Comparison of ENCODE assay signal across 23 mouse cellular contexts in genomic region chr5:37506880-37507519, GRCm38 (mm10).
DNase-seq lines count a peak whose midpoint lies in the region; ATAC-seq and TF ChIP-seq lines count a peak whose summit lies in the region.
"Had no signal": no experiment of that assay in that cellular context is flagged by ENCODE, and none has a peak within 500 bp of the region (broad histone marks: within the 10 kb centered on the region; RNA-seq: fewer than 3 reads in every experiment).

No protein-coding gene starts in this region.

- 45% methylated on average over 12 of the region's 12 CpGs for WGBS in neural tube, embryonic 13.5 days
- WGBS in neural tube, embryonic 15.5 days, result 46% methylated on average over 12 of the region's 12 CpGs
- WGBS in midbrain, postnatal 0 days, result 48% methylated on average over 12 of the region's 12 CpGs
- WGBS in stomach, postnatal 0 days, result 35% methylated on average over 12 of the region's 12 CpGs

- intact Hi-C loops in heart, postnatal 10 days (cut with DNase I), result no loop called here

- DNase-seq in heart, adult 11 months, result peak; percentile 45
- no peak for DNase-seq in heart, postnatal 10 days
- DNase-seq in midbrain, postnatal 0 days (ENCODE audit: low spot score), result peak; percentile 26
- peak; percentile 52 for DNase-seq in stomach, postnatal 0 days (ENCODE audit: low spot score)
- no peak for DNase-seq in spleen, postnatal 36 days (ENCODE audit: low spot score in 2 of 2)
- DNase-seq in natural killer cell, adult 2 months (ENCODE audit: low spot score in 2 of 2), result no peak
- DNase-seq: adrenal gland, postnatal 14 days; cerebellum, adult 11 months; cerebellum, postnatal 14 days; kidney, postnatal 10 days; layer of hippocampus, postnatal 36 days; thymus, postnatal 4 days had no signal

- peak; percentile 46 for TF ChIP-seq CTCF in midbrain, postnatal 0 days (IDR thresholded peaks at IDR 0.05)
- peak; percentile 54 for TF ChIP-seq CTCF in stomach, postnatal 0 days (IDR thresholded peaks at IDR 0.05; ENCODE audit: low read depth)

- H3K4me2 ChIP-seq in neural tube, embryonic 13.5 days, result no peak overlapping the region
- no peak overlapping the region for H3K4me2 ChIP-seq in neural tube, embryonic 15.5 days
- no peak overlapping the region for H3K4me2 ChIP-seq in midbrain, postnatal 0 days (ENCODE audit: low read depth, low read length, poor library complexity, severe bottlenecking)
- no peak overlapping the region for H3K4me2 ChIP-seq in stomach, postnatal 0 days (replicated peaks; ENCODE audit: low read depth)
- H3K4me2 ChIP-seq: embryonic facial prominence, embryonic 13.5 days; heart, embryonic 12.5 days; lung, embryonic 15.5 days; midbrain, embryonic 12.5 days had no signal

- peak overlapping the region; percentile 46; the same call in 1 of the 2 replicates for H3K27ac ChIP-seq in neural tube, embryonic 13.5 days (replicated peaks)
- no peak overlapping the region for H3K27ac ChIP-seq in neural tube, embryonic 15.5 days (replicated peaks)
- H3K27ac ChIP-seq in midbrain, postnatal 0 days (ENCODE audit: low read depth, low read length), result no peak overlapping the region
- peak overlapping the region; percentile 74 for H3K27ac ChIP-seq in stomach, postnatal 0 days (replicated peaks)
- H3K27ac ChIP-seq: embryonic facial prominence, embryonic 13.5 days; layer of hippocampus, adult 2 months; liver, embryonic 14.5 days; lung, embryonic 15.5 days; macrophage; midbrain, embryonic 12.5 days had no signal

- H3K27me3 ChIP-seq in neural tube, embryonic 13.5 days, result no peaks in the 10 kb centered on the region
- H3K27me3 ChIP-seq in neural tube, embryonic 15.5 days (replicated peaks), result no peaks in the 10 kb centered on the region
- H3K27me3 ChIP-seq in midbrain, postnatal 0 days (ENCODE audit: insufficient read depth, low read length), result no peaks in the 10 kb centered on the region
- no peaks in the 10 kb centered on the region for H3K27me3 ChIP-seq in stomach, postnatal 0 days (ENCODE audit: control insufficient read depth, insufficient read depth, low read length)
- H3K27me3 ChIP-seq: embryonic facial prominence, embryonic 13.5 days; heart, embryonic 12.5 days; lung, embryonic 15.5 days; midbrain, embryonic 12.5 days had no signal

- no peak overlapping the region for H3K4me3 ChIP-seq in neural tube, embryonic 13.5 days
- H3K4me3 ChIP-seq in neural tube, embryonic 15.5 days (replicated peaks), result no peak overlapping the region
- no peak overlapping the region for H3K4me3 ChIP-seq in midbrain, postnatal 0 days (ENCODE audit: low read depth, low read length)
- no peak overlapping the region for H3K4me3 ChIP-seq in stomach, postnatal 0 days (ENCODE audit: low read depth, low read length)
- H3K4me3 ChIP-seq: embryonic facial prominence, embryonic 13.5 days; heart, embryonic 12.5 days; layer of hippocampus, adult 2 months; lung, embryonic 15.5 days; midbrain, embryonic 12.5 days had no signal

- no peak for TF ChIP-seq EP300 in stomach, postnatal 0 days (optimal IDR thresholded peaks at IDR 0.05)

- ATAC-seq in neural tube, embryonic 13.5 days (ENCODE audit: low read depth), result peak; percentile 43; the same call in 1 of the 2 replicates
- ATAC-seq in neural tube, embryonic 15.5 days (ENCODE audit: low FRiP score), result no peak
- ATAC-seq in midbrain, postnatal 0 days (ENCODE audit: low FRiP score), result no peak
- peak; percentile 96 for ATAC-seq in stomach, postnatal 0 days (ENCODE audit: low FRiP score, low TSS enrichment)
- ATAC-seq: CD4-positive, CD25-positive, alpha-beta regulatory T cell, adult 4 months; forebrain, embryonic 16.5 days had no signal

- H3K4me1 ChIP-seq in neural tube, embryonic 13.5 days (replicated peaks), result peaks cover 12% of the 10 kb centered on the region
- peaks cover 4% of the 10 kb centered on the region for H3K4me1 ChIP-seq in neural tube, embryonic 15.5 days
- H3K4me1 ChIP-seq in midbrain, postnatal 0 days (ENCODE audit: insufficient read depth, low read length), result no peaks in the 10 kb centered on the region
- H3K4me1 ChIP-seq in stomach, postnatal 0 days (replicated peaks; ENCODE audit: control insufficient read depth, insufficient read depth), result no peaks in the 10 kb centered on the region
- H3K4me1 ChIP-seq: embryonic facial prominence, embryonic 13.5 days; lung, embryonic 15.5 days had no signal

- no peak overlapping the region for H3K9ac ChIP-seq in neural tube, embryonic 13.5 days
- no peak overlapping the region for H3K9ac ChIP-seq in neural tube, embryonic 15.5 days (replicated peaks)
- H3K9ac ChIP-seq in midbrain, postnatal 0 days (replicated peaks; ENCODE audit: low read length, poor library complexity, severe bottlenecking), result no peak overlapping the region
- no peak overlapping the region for H3K9ac ChIP-seq in stomach, postnatal 0 days (ENCODE audit: low read length)
- H3K9ac ChIP-seq: embryonic facial prominence, embryonic 13.5 days; heart, embryonic 12.5 days; liver, embryonic 14.5 days; lung, embryonic 15.5 days; midbrain, embryonic 12.5 days had no signal

- H3K36me3 ChIP-seq in neural tube, embryonic 13.5 days, result no peaks in the 10 kb centered on the region
- no peaks in the 10 kb centered on the region for H3K36me3 ChIP-seq in neural tube, embryonic 15.5 days
- H3K36me3 ChIP-seq in midbrain, postnatal 0 days (ENCODE audit: insufficient read depth, low read length), result no peaks in the 10 kb centered on the region
- H3K36me3 ChIP-seq in stomach, postnatal 0 days (ENCODE audit: control insufficient read depth, insufficient read depth, low read length), result no peaks in the 10 kb centered on the region
- H3K36me3 ChIP-seq: embryonic facial prominence, embryonic 13.5 days; heart, embryonic 12.5 days; lung, embryonic 15.5 days; midbrain, embryonic 12.5 days had no signal

- H3K9me3 ChIP-seq in neural tube, embryonic 13.5 days, result no peaks in the 10 kb centered on the region
- no peaks in the 10 kb centered on the region for H3K9me3 ChIP-seq in neural tube, embryonic 15.5 days (replicated peaks)
- no peaks in the 10 kb centered on the region for H3K9me3 ChIP-seq in midbrain, postnatal 0 days (ENCODE audit: low read length)
- no peaks in the 10 kb centered on the region for H3K9me3 ChIP-seq in stomach, postnatal 0 days (ENCODE audit: control insufficient read depth, low read length)
- H3K9me3 ChIP-seq: embryonic facial prominence, embryonic 13.5 days; heart, embryonic 12.5 days; lung, embryonic 15.5 days; midbrain, embryonic 12.5 days had no signal

Comparison
In these comparisons a context has a peak if more than half of its experiments do, and no peak if none do; other contexts are left out.
1. DNase-seq: peak in heart, adult 11 months (single experiment), midbrain, postnatal 0 days (single experiment) and stomach, postnatal 0 days (single experiment); none in heart, postnatal 10 days (0 of 2), spleen, postnatal 36 days (0 of 2) and natural killer cell, adult 2 months (0 of 2).
2. ATAC-seq: peak in neural tube, embryonic 13.5 days (single experiment) and stomach, postnatal 0 days (single experiment); none in neural tube, embryonic 15.5 days (single experiment) and midbrain, postnatal 0 days (single experiment).
3. H3K27ac ChIP-seq: peak in neural tube, embryonic 13.5 days (single experiment) and stomach, postnatal 0 days (single experiment); none in neural tube, embryonic 15.5 days (single experiment) and midbrain, postnatal 0 days (single experiment).